Mouse (Mus musculus) stomach, embryonic 16.5 days (tissue): ENCODE results near the gene Gm20850. TPM values are rescaled to one million over a fixed set of nuclear protein-coding genes. Genes with fewer than 3 reads are reported as not detected.
"Not testable (repeated sequence)": the region's sequence is repeated elsewhere in the genome, so short reads cannot be mapped to it uniquely, and the experiment has no call there.

Experiments used
- ATAC-seq: fragments of 200-750 bp; cut with Nextera tagmentation; 2 replicates; pipeline ENCODE4 v1.8.0; 2017; ENCODE audit warnings: moderate number of reproducible peaks, moderate TSS enrichment; ENCODE audit not compliant: insufficient read depth, low FRiP score
- H3K27ac ChIP-seq: fragments of 300-500 bp; sonication (generic); 2 replicates; pipeline ENCODE4 v1.5.1; 2014; ENCODE audit warnings: low read length
- H3K27me3 ChIP-seq: fragments of 300-500 bp; sonication (generic); 2 replicates; pipeline ENCODE4 v1.6.1; 2014; ENCODE audit warnings: low read length, control low read depth, mixed read lengths; ENCODE audit not compliant: control insufficient read depth, insufficient read depth
- H3K36me3 ChIP-seq: fragments of 300-500 bp; sonication (generic); 2 replicates; pipeline ENCODE4 v1.6.1; 2014; ENCODE audit warnings: low read length; ENCODE audit not compliant: control insufficient read depth, insufficient read depth
- H3K4me1 ChIP-seq: fragments of 300-500 bp; sonication (generic); 2 replicates; pipeline ENCODE4 v1.6.1; 2014; ENCODE audit warnings: low read length, control low read depth, mixed read lengths; ENCODE audit not compliant: control insufficient read depth, insufficient read depth
- H3K4me2 ChIP-seq: fragments of 300-500 bp; sonication (generic); 2 replicates; pipeline ENCODE4 v1.6.1; 2014; ENCODE audit warnings: low read depth, low read length, mixed read lengths
- H3K4me3 ChIP-seq: fragments of 300-500 bp; sonication (generic); replicated peaks from 2 replicates; pipeline ENCODE4 v1.5.1; 2014; ENCODE audit warnings: mild to moderate bottlenecking, low read length
- H3K9ac ChIP-seq: fragments of 300-500 bp; sonication (generic); 2 replicates; pipeline ENCODE4 v1.6.1; 2014; ENCODE audit warnings: low read length
- H3K9me3 ChIP-seq: fragments of 300-500 bp; sonication (generic); replicated peaks from 2 replicates; pipeline ENCODE4 v1.6.1; 2016; ENCODE audit warnings: low read length, control low read depth; ENCODE audit not compliant: control insufficient read depth
- WGBS: fragments of 180-500 bp; shearing (Covaris S2); extraction: QIAGEN DNeasy Blood & Tissue Kit; methylation state at CpG from one replicate; pipeline ENCODE4 v1.1.7; 2014; 5-methylcytosine and 5-hydroxymethylcytosine counted together
- polyA plus RNA-seq: library from polyadenylated mRNA; unstranded; fragments of >200 nt; fragmentation: Nextera tagmentation; extraction: Ambion mirVana; gene quantifications from 2 replicates; pipeline ENCODE4 v1.2.1, GENCODE M21; 2015

The Gm20850 gene
- polyA plus RNA-seq = not detected in 2 replicates

DNA sequence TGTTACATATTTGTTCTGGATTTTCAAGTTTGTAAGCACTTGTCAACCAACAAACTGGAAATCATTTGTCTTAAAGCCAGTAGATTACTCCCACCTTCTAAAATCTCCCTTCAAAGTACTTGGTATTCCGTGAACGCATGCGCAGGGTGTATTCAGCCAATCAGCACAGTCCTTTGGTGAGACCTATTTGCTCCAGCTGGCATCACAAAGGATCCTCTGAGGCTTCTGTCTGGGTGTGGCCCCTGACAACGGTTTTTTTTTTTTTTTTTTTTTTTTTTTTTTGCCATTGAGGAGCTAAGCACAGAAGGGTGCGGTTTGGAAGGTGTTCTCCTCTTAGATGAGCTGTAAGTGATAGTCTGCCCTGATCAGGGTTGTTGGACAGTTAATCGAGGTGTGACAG lies at the start of gene Gm20850:
Gene Gm20850 (plus strand): TSS at position 301 of the 400 bp plus-strand sequence.
- H3K36me3 ChIP-seq, H3K27ac ChIP-seq, ATAC-seq, H3K4me1 ChIP-seq, H3K4me3 ChIP-seq, H3K27me3 ChIP-seq, H3K9ac ChIP-seq, H3K9me3 ChIP-seq, H3K4me2 ChIP-seq: not testable (repeated sequence)
- WGBS = no CpG with 5 or more reads among the region's 6 CpGs
